Mouse (Mus musculus): ENCODE measurements around the gene Mmaa. TPM values are rescaled to one million over a fixed set of nuclear protein-coding genes. Genes with fewer than 3 reads are reported as not detected.

Mmaa gene
- polyA plus RNA-seq, 1 experiment from 2014 or later = 11.3 TPM

DNA sequence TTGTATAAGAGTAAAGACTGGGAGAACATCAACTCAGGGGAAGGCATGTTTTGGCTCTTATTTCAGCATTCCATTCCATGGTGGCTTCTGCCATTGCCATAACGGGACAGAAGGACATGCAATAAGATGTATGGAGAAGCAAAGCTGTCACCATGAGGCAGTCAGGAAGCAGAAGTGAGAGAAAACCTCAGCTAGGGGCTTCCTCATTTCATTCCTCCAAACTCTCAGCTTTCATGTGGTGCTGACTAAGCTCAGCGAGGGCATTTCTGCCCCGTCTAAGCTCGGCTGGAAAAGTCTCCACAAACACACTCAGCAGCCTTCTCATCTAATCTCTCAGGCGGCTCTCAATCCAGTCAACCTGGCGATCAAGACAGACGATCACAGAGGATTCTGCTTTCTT is 69.2 kb downstream of the Mmaa start:
- Histone ChIP-seq H3K36me3 (ENCODE audit: control insufficient read depth, insufficient read depth, low read length) (no peaks in the 10 kb centered on the region), H3K9me3 (ENCODE audit: control insufficient read depth, low read length) (no peaks in the 10 kb centered on the region), H3K27me3 (replicated peaks; ENCODE audit: control insufficient read depth, insufficient read depth, low read length) (no peaks in the 10 kb centered on the region), H3K9ac (ENCODE audit: low read length) (no peak overlapping the region), H3K4me1 (replicated peaks; ENCODE audit: control insufficient read depth, insufficient read depth, low read length) (no peaks in the 10 kb centered on the region), H3K4me2 (ENCODE audit: low read length) (no peak overlapping the region), H3K4me3 (ENCODE audit: low read depth, low read length) (no peak overlapping the region), H3K27ac (ENCODE audit: low read depth) (no peak overlapping the region)
- WGBS = 80% methylated on average over 7 of the region's 7 CpGs
- ATAC-seq (replicated peaks; ENCODE audit: low FRiP score, low TSS enrichment, low read depth) (no peak), DNase-seq (ENCODE audit: low spot score) (no peak)

DNA sequence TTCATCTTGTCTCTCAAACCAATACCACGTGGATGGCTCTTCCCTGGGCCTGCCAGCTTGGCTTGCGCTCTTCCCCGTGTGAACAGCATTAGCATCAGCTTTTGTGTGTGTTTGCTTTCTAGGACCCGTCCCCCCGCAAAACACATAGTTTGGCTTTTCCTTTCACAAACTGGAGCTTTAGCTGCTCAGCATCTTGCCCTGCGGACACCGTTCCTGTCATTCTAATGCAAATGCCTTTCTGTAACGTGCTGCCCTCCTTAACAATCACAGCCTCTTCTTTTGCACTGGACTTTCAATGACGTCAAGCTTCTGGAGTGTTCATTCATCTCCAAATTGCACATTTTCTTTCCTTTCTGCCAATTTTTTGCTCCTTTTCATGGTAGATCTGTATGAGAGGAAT is 70.4 kb downstream of the Mmaa start:
- Histone ChIP-seq H3K27me3 (replicated peaks; ENCODE audit: control insufficient read depth, insufficient read depth, low read length) (no peaks in the 10 kb centered on the region), H3K27ac (ENCODE audit: low read depth) (no peak overlapping the region), H3K4me2 (ENCODE audit: low read length) (no peak overlapping the region), H3K4me1 (replicated peaks; ENCODE audit: control insufficient read depth, insufficient read depth, low read length) (no peaks in the 10 kb centered on the region), H3K9me3 (ENCODE audit: control insufficient read depth, low read length) (no peaks in the 10 kb centered on the region), H3K4me3 (ENCODE audit: low read depth, low read length) (no peak overlapping the region), H3K36me3 (ENCODE audit: control insufficient read depth, insufficient read depth, low read length) (no peaks in the 10 kb centered on the region), H3K9ac (ENCODE audit: low read length) (no peak overlapping the region)
- DNase-seq (ENCODE audit: low spot score) = no peak
- ATAC-seq (replicated peaks; ENCODE audit: low FRiP score, low TSS enrichment, low read depth) = no peak
- WGBS = 87% methylated on average over 9 of the region's 9 CpGs

DNA sequence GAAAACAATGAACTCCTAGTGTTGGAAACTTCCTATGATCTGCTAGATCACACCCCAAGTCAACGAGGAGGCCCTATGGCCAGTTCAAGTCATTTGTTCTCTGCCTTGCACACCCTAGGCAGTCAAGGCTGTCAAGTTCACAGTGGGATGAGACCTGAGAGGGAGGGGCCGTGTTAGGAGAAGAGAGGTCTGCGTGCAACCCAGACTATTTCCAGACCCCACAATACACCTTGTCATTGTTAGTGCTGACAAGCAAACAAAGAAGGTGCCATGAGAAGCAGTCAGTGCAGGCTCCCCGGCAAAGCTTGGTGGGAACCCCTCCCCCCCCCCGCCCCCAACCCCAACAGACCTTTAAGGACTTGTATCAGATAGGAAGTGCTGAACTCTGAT is 72.0 kb downstream of the Mmaa start:
- Histone ChIP-seq H3K36me3 (ENCODE audit: control insufficient read depth, insufficient read depth, low read length) (no peaks in the 10 kb centered on the region), H3K4me3 (ENCODE audit: low read depth, low read length) (no peak overlapping the region), H3K27ac (ENCODE audit: low read depth) (no peak overlapping the region), H3K9me3 (ENCODE audit: control insufficient read depth, low read length) (no peaks in the 10 kb centered on the region), H3K27me3 (replicated peaks; ENCODE audit: control insufficient read depth, insufficient read depth, low read length) (no peaks in the 10 kb centered on the region), H3K4me2 (ENCODE audit: low read length) (no peak overlapping the region), H3K4me1 (replicated peaks; ENCODE audit: control insufficient read depth, insufficient read depth, low read length) (no peaks in the 10 kb centered on the region), H3K9ac (ENCODE audit: low read length) (no peak overlapping the region)
- 61% methylated on average over 5 of the region's 5 CpGs for WGBS
- ATAC-seq (replicated peaks; ENCODE audit: low FRiP score, low TSS enrichment, low read depth) (no peak), DNase-seq (ENCODE audit: low spot score) (no peak)

DNA sequence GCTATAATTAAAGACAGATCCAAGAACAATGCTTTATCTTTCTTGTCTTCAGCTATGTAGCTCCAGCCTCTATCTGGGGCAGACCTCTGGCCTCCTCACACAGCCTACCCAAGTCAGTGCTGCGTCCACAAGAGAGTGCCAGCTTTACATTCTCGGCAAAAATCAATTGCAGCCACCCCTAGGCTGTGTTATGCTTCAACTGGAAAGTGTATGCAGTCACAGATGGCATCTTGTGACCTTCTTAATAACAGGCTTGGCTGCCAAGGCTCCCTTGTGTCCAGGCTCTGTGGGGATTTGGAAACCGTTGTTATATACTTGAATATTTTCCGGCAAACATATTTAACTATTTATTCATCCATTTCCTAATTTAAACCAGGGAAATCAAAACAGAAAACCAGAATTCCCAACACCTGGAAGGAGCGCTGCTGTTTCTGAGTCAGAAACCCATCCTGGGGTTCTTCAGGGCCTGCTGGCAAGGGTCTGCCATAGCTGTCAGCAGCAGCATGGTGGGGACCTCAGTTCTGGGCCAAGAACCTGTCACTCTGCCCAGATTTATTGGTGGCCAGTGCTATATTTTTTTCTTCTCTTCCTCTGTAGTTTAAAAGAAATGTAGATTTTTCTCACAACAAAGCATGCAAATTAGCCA is 72.5 kb downstream of the Mmaa start:
- Histone ChIP-seq H3K36me3 (ENCODE audit: control insufficient read depth, insufficient read depth, low read length) (no peaks in the 10 kb centered on the region), H3K27ac (ENCODE audit: low read depth) (no peak overlapping the region), H3K4me2 (ENCODE audit: low read length) (no peak overlapping the region), H3K9me3 (ENCODE audit: control insufficient read depth, low read length) (no peaks in the 10 kb centered on the region), H3K4me3 (ENCODE audit: low read depth, low read length) (no peak overlapping the region), H3K4me1 (replicated peaks; ENCODE audit: control insufficient read depth, insufficient read depth, low read length) (no peaks in the 10 kb centered on the region), H3K27me3 (replicated peaks; ENCODE audit: control insufficient read depth, insufficient read depth, low read length) (no peaks in the 10 kb centered on the region), H3K9ac (ENCODE audit: low read length) (no peak overlapping the region)
- ATAC-seq (replicated peaks; ENCODE audit: low FRiP score, low TSS enrichment, low read depth) (no peak), DNase-seq (ENCODE audit: low spot score) (no peak)
- 70% methylated on average over 5 of the region's 5 CpGs for WGBS

Other genes with a start within 250 kb of the Mmaa start
- not detected in 2 replicates for gene 1700011L22Rik, start 46.4 kb downstream of the Mmaa start, polyA plus RNA-seq (2014; fragmentation: Nextera tagmentation; extraction: Ambion mirVana)
- 52.3 and 59.1 TPM in 2 replicates for gene Smad1, start 104.6 kb upstream of the Mmaa start, polyA plus RNA-seq (2014; fragmentation: Nextera tagmentation; extraction: Ambion mirVana)